Mouse (Mus musculus) kidney, postnatal 10 days (tissue): ENCODE results near the gene Smc4.
"Not testable (repeated sequence)": the region's sequence is repeated elsewhere in the genome, so short reads cannot be mapped to it uniquely, and the experiment has no call there.

Source experiments
- DNase-seq: peaks from one replicate; pipeline ENCODE4 v3.0.0; 2021; ENCODE audit warnings: mixed read lengths

Smc4 gene

DNA sequence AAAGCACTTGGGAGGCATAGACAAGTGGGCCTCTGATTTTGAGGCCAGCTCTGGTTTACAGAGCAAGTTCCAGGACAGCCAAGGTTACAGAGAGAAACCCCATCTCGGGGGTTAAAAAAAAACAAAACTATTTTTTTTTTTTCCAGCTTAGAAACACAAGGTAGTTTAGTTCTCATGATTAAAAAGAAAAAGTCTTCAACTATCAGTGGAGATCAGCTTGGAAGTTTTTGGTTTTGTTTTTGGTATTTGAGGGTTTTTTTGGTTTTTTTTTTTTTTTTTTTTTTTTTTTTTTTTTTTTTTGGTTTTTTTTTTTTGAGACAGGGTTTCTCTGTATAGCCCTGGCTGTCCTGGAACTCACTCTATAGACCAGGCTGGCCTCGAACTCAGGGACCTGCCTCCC lies 14.1 kb downstream of the Smc4 start:
- not testable (repeated sequence) for DNase-seq

GRCm38 (mm10) chr3:69020285-69020684 lies 15.7 kb downstream of the Smc4 start:
- no peak for DNase-seq

DNA sequence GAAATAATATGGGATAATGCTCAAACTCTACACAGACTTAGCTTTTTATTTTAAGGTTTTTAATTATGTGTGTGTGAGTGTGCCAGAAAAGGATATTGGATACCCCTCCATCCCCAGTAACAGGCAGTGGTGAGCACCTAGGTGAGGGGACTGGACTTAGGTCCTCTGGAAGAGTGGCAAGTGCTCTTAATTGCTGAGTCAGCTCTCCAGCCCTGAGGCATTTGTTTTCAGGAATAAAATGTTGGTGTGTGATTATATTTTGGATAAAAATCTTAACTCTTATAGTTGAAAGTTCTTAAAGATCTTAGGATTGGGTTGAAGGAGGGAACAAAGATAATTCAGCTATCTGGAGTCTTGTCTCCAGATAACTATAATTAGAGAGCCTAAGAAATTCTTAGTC lies 16.2 kb downstream of the Smc4 start:
- DNase-seq, result no peak

DNA sequence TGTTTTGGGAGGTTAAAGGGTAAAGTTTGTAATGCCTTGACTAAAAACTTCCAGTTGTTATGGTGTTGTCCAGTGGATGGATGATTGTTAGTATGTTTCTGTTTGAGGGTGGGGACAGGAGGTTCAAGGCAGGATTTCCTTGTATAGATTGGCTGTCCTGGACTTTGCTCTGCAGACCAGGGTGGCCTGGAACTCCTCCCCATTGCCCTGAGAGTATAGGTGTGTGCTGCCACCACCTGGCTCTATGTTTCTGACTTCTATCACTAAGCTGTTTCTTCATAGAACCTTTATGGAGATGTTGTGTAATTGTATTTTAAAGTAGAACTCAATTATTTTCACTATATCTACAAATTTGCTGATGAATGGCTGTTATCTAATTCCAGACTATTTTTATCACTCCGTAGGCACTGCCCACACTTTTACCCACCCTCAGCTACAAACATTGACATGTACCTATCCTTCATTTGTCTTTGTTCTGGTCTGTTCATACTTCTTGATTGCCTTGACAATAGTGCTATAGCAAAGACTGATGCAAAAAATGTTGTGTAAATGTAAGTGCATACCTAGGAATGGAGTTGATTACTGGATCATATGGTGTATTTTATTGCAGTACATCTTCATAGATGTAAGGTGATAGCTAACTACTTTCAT lies 21.7 kb downstream of the Smc4 start:
- no peak for DNase-seq

DNA sequence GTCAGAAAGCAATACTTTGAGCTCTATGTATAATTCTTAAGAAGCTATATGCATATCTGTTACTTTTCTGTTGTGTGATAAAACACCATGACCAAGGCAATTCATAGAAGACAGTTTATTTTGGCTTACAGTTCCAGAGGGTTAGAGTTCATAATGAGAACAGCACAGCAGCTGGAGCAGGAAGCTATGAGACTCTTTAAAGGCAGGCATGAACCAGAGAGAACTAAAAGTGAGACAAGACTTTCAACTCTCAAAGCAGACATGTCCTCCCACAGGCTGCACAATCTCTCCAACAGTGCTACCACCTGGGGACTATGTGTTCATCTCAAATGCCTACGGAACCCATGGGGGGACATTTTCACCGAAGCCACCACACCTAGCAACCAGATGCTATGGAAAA lies 35.6 kb downstream of the Smc4 start:
- DNase-seq, result no peak

DNA sequence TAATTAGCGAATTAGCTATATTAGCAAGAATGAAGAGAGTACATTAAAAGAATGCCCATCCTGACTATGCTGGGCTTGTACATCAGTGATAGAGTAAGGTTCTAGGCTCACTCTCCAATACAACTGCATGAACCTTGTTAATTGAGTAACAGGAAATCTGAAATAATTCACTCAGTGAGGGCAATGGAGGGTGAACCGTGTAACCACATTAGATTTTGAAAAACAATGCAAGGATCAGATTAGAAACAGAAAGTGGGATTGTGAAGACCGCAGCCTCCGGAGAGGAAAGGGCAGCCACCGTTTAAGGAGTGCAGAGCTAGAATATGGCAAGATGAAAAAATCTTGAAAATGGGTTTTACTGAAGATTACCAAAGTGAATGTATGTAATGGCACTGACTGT lies 36.8 kb downstream of the Smc4 start:
- no peak for DNase-seq

GRCm38 (mm10) chr3:69044167-69044591 lies 39.6 kb downstream of the Smc4 start:
- no peak for DNase-seq

GRCm38 (mm10) chr3:69044645-69045399 lies 40.3 kb downstream of the Smc4 start, which contains the start of gene Trim59:
Trim59 (minus strand) TSS chr3:69044755.
- peak; percentile 95 for DNase-seq

DNA sequence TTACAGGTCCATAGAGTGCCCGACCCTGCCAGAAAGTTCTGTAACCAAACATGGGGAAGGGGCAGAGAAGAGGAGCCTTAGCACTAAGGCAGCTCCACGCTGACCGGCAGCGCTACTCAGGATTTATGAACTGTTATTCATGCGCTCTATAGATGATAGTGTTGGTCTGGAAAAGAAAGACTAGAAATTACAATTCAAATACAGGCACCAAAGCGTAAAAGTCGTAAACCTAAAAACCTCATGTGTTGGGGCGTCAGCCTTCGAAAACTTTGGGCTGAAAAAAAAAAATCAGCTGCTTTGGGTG lies 40.8 kb downstream of the Smc4 start:
- DNase-seq, result no peak

- no peak for DNase-seq
Observed at GRCm38 (mm10) chr3:69045750-69046149, 41.2 kb downstream of the Smc4 start.

DNA sequence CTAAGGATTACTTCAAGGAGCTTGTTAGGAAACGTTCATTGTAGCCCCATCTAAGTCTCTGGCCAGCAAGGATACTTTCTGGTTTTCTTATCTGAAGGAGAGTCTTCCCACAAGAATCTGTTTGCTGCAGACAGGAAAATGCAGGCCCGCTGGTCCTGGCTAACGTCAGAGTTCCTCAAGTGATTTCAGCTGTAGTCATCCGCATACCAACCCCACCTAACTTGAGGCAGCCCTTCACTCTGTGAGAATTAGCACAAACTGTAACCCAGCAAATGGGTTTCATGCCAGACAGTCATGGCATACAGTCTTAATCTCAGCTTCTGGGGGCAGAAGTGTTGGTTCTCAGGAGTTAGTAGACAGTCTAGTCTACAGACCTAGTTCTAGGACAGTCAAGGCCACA lies 42.0 kb downstream of the Smc4 start:
- no peak for DNase-seq

GRCm38 (mm10) chr3:69047684-69048083 lies 43.1 kb downstream of the Smc4 start:
- no peak for DNase-seq

DNA sequence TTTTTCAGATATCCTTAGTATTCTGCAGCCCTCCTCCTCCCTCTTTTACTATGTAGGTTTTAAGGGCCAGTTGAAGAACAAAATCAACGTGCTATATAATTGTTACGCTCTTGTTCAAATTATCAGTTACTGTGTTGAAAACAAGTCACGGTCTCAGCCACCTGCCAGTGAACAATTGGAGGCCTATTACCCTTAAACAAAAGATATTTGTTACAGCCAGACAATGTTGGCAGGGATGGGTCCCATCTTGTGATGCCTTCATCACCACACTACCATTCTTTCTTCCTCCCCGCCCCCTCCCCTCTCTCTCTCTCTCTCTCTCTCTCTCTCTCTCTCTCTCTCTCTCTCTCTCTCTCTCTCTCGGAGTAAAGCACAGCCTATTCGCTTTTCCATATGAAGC lies 44.5 kb downstream of the Smc4 start:
- no peak for DNase-seq

GRCm38 (mm10) chr3:69051894-69052293 lies 47.4 kb downstream of the Smc4 start:
- no peak for DNase-seq

- DNase-seq, result no peak
Observed at GRCm38 (mm10) chr3:69054760-69055432, 50.4 kb downstream of the Smc4 start.

DNA sequence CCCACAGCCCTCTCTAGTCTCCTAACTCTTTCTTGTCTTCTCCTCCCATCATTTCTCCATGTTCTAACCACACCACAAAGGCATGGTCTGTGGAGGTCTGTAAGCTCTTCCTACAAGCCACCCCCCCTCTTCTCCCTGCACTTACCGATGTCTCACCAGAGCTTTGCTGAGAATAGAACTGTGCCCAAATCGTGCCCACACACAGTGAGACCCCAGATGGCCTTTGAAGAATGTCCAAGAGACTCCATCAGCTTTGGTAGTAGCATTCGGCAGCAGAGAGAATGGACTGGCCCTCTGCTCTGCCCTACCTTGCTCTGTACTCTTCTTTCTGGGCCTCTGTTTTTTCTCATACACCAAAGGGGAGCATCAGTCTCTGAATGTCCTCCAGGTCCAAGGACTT lies 51.3 kb downstream of the Smc4 start:
- DNase-seq, result no peak

- DNase-seq, result no peak
Observed at GRCm38 (mm10) chr3:69060672-69061071, 56.1 kb downstream of the Smc4 start.

DNA sequence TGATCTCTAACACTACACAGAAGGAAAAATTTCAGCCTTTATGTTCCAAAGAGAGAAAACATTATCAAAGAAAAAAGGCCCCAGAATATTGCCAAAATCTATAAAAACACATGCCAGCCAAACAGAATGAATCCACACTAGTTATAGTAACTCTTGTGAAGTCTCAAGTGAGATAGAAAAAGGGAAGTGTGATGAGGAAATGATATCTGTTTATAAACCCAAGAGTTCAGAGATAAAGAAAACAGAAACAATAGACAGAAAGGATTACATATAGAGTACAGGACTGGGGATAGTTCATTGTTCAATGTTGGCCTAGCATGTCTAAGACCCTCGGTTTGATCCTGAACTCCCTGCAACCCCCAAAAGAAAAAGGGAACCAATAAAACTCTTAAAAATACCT lies 58.2 kb downstream of the Smc4 start:
- DNase-seq, result no peak

- no peak for DNase-seq
Observed at GRCm38 (mm10) chr3:69064005-69064404, 59.5 kb downstream of the Smc4 start.
